Mouse (Mus musculus) duodenum, adult 2 months (tissue): ENCODE measurements around the gene Asphd1. TPM values are rescaled to one million over a fixed set of nuclear protein-coding genes. Genes with fewer than 3 reads are reported as not detected.

Source experiments
- polyA plus RNA-seq: library from polyadenylated mRNA; depleted of rRNA; stranded (reverse); fragments of >200 nt; gene quantifications from 2 replicates; pipeline ENCODE4 v1.2.3, GENCODE M21; 2012; ENCODE audit warnings: low replicate concordance; rRNA removed

Gene Asphd1
- polyA plus RNA-seq, result 0.30 and 0.55 TPM in 2 replicates

DNA sequence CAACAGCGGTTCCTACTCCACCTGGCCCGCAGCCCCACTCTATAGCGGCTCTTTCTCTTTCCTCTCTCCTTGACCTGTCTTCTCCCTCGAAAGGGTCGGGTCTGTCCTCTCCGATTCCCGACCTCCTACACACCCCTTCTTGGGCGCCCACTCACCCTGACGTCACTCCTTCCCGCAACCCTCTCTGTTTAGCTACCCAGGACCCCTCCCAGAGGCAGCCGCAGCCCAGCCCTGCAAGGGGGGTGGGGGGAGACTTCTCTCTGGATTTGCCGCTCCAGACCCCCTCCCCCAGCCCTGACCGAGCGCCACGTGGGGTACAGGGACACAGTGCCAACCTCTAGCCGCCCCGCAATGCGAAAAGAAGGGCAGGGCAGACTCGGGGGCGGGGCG, at the start of gene Asphd1:
Gene Asphd1 (minus strand): TSS at position 180 of the 390 bp plus-strand sequence.

DNA sequence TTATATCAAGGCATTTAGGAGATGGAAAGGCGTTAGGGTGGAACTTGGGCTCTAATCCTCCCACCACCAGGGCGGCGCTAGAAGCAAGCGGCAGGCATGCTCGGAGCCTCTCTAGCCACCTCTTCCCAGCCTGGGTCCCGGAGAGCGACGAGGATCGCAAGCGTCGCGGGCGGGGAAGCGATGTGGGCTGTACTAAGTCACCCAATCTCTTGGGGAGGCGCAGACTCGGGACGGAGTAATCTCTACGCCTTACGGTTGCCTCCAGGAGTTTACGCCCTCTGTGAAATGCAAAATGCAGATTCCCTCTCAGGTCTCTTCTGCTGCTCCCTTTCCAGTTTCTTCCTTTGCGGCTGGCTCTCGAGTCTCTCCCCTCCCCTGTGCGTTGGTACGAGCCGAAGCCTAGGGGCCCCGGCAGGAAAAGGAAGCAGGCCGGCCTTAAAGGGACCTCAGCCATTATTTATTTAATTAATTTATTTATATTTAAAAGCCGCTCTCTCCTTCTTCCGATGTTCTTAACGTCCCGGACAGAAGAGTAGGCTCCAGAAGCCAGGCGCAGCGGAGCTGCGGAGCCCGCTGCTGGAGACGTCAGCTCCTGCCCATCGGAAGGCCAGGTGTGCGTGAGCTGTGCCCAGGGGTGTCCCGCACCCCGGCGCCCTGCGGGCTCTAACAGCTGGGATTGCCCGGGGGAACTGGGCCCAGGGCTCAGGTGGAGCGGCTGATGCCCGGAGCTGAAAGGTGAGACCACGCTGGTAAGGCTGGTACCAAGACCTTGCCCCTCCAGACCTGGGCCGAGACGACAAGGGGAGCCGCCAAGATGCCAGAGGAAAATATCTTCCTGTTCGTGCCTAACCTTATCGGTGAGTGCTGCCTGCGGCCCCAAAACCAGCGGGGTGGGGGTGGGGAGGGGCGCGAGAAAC, 26.8 kb upstream of the Asphd1 start, which contains the start of gene Cdiptos:
Gene Cdiptos (minus strand): TSS at position 149 of the 917 bp plus-strand sequence.

DNA sequence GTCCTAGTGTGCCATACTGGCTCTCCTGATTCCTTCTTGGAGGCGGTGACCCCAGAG, 26.3 kb upstream of the Asphd1 start, which contains the start of gene Cdipt:
Gene Cdipt (plus strand): TSS at position 22 of the 57 bp plus-strand sequence.

DNA sequence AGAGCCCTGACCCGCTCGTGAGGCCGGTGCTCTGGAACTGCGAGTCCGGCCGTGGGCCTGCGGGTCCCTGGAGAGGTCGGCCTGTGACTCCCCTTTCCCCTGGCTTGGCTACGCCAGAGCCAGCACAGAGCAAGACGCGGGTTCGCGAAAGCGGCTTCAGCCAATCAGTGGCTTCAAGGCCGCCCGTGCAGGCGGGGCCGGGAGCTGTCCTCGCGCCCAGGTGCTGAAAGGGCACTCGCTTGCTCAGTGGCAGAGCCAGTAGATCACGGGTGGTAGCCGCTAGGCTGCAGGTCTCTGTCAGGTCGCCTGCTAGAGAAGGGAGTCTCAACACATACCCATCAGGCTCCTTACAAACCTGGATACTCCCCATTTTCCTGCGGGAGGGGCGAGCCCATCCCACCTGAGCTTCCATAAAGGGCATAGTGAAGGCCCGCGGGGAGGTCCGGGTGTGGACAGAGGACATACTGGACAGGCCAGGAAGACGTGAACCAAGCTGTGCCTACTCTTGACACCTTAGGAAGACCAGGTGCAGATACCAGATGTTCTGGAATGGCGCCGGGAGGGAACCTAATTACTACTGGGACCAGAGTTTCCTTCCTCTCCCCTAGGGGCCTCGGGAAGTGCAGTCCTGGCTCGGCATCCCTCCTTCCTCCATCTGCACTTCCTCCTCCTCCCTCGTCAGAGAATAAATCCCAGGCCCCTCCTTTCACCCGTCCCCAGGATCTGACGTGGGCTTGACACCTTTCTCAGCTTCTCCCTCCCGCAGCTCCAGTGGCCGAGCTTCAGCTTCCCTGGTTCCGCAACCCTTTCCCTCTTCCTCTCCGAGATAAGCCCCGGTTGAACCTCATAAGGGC, 638 bp upstream of the Asphd1 start, which contains the start of gene Sez6l2:
Gene Sez6l2 (plus strand): TSS at position 771 of the 854 bp plus-strand sequence.

DNA sequence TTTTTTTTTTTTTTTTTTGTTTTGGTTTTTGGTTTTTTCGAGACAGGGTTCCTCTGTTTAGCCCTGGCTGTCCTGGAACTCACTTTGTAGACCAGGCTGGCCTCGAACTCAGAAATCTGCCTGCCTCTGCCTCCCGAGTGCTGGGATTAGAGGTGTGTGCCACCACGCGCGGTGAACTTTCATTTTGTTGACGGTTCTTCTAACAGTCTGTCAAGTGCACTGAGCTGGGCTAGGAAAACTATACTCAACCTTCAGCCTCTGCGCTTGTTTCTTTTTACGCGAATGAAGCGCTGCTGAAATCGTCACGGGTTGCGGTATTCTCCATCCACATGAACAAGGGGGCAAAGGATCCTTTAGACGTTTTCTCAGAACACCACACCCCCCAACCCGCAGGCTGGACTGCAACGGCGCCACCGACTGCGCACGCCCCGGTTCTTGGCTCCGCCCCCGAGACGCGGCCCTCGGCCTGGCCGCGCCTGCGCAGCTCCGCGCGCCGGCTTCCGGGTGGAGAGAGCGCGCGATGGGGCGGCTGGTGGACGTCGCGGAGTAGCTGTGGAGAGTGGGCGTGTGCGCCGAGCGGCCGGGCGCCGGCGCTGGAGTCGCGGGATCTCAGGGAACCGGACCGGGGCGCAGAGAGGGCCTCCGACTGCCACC, 20.9 kb downstream of the Asphd1 start, which contains the start of gene Kctd13:
Gene Kctd13 (plus strand): TSS at position 496 of the 654 bp plus-strand sequence.

DNA sequence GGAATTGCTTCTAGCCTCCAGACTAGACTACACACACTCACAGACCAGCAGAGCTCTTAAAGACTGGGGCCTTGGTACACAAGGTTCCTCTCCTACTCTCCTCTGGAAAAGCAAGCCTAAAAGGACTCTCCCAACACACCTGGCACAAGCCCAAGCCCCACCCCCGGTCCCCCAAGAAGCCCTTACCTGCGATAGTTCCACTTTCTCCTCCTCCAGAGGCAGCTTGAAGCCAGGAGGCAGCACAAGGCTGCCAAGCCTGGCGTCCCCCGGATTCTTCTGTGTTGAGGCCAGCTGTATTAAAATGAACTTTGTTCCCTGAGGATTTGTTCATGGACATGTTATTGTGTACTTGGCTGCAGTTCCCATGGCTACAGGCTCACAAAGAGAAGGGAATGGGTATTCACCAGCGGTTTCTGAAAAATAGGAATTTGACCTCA, 26.7 kb downstream of the Asphd1 start, which contains the start of gene Tmem219:
Gene Tmem219 (minus strand): TSS at position 294 of the 437 bp plus-strand sequence.

Other genes starting within 250 kb of the Asphd1 start
- 60.7 and 132 TPM in 2 replicates for gene Coro1a, start 241.8 kb downstream of the Asphd1 start, polyA plus RNA-seq
- 406 and 574 TPM in 2 replicates for gene Mapk3, start 190.0 kb downstream of the Asphd1 start, polyA plus RNA-seq
- 8.1 and 8.2 TPM in 2 replicates for gene Gdpd3, start 183.2 kb downstream of the Asphd1 start, polyA plus RNA-seq
- gene Ypel3, start 172.6 kb downstream of the Asphd1 start, polyA plus RNA-seq, result 262 and 424 TPM in 2 replicates
- gene Tbx6, start 168.1 kb downstream of the Asphd1 start, polyA plus RNA-seq, result 2.1 and 3.5 TPM in 2 replicates
- 89.9 and 160 TPM in 2 replicates for gene Ppp4c, start 157.1 kb downstream of the Asphd1 start, polyA plus RNA-seq
- 5.2 TPM in 2 replicates for gene Fam57b, start 151.9 kb downstream of the Asphd1 start, polyA plus RNA-seq
- gene 4930451I11Rik, start 117.9 kb downstream of the Asphd1 start, polyA plus RNA-seq, result not detected in 2 replicates
- 0.76 TPM in 1 of 2 replicates, not detected in the other for gene Doc2a, start 102.2 kb downstream of the Asphd1 start, polyA plus RNA-seq
- gene Hirip3, start 87.6 kb downstream of the Asphd1 start, polyA plus RNA-seq, result 2.7 and 5.0 TPM in 2 replicates
- gene Ino80e, start 87.2 kb downstream of the Asphd1 start, polyA plus RNA-seq, result 44.3 and 46.4 TPM in 2 replicates
- gene Taok2, start 64.9 kb downstream of the Asphd1 start, polyA plus RNA-seq, result 70.4 and 83.1 TPM in 2 replicates
- gene Tmem219, start 26.7 kb downstream of the Asphd1 start, polyA plus RNA-seq, result 203 and 206 TPM in 2 replicates
- 13.9 and 20.5 TPM in 2 replicates for gene Kctd13, start 20.7 kb downstream of the Asphd1 start, polyA plus RNA-seq
- 1.6 and 2.2 TPM in 2 replicates for gene Sez6l2, start 981 bp upstream of the Asphd1 start, polyA plus RNA-seq
- 215 and 466 TPM in 2 replicates for gene Cdipt, start 26.3 kb upstream of the Asphd1 start, polyA plus RNA-seq
- 0.09 and 0.42 TPM in 2 replicates for gene Cdiptos, start 26.5 kb upstream of the Asphd1 start, polyA plus RNA-seq
- 193 and 250 TPM in 2 replicates for gene Mvp, start 65.0 kb upstream of the Asphd1 start, polyA plus RNA-seq
- gene Pagr1b, start 66.9 kb upstream of the Asphd1 start, polyA plus RNA-seq, result 2.4 TPM in 1 of 2 replicates, not detected in the other
- 1.5 TPM in 1 of 2 replicates, not detected in the other for gene Pagr1a, start 67.8 kb upstream of the Asphd1 start, polyA plus RNA-seq
- 19.5 and 23.9 TPM in 2 replicates for gene Gm42742, start 71.5 kb upstream of the Asphd1 start, polyA plus RNA-seq
- 4.2 and 5.7 TPM in 2 replicates for gene Prrt2, start 71.6 kb upstream of the Asphd1 start, polyA plus RNA-seq
- 288 and 667 TPM in 2 replicates for gene Maz, start 77.5 kb upstream of the Asphd1 start, polyA plus RNA-seq
- gene Kif22, start 92.9 kb upstream of the Asphd1 start, polyA plus RNA-seq, result 3.9 and 4.4 TPM in 2 replicates
- gene Zg16, start 137.7 kb upstream of the Asphd1 start, polyA plus RNA-seq, result 1,613 and 5,119 TPM in 2 replicates
- 24.0 and 31.4 TPM in 2 replicates for gene AI467606, start 141.8 kb upstream of the Asphd1 start, polyA plus RNA-seq
- gene Qprt, start 172.6 kb upstream of the Asphd1 start, polyA plus RNA-seq, result 0.43 and 0.95 TPM in 2 replicates
- gene Spn, start 188.2 kb upstream of the Asphd1 start, polyA plus RNA-seq, result 2.0 and 2.7 TPM in 2 replicates
- 10.0 and 13.1 TPM in 2 replicates for gene Cd2bp2, start 246.5 kb upstream of the Asphd1 start, polyA plus RNA-seq